Comparison of ENCODE assay signal across 1 mouse cellular context in the genomic region with DNA sequence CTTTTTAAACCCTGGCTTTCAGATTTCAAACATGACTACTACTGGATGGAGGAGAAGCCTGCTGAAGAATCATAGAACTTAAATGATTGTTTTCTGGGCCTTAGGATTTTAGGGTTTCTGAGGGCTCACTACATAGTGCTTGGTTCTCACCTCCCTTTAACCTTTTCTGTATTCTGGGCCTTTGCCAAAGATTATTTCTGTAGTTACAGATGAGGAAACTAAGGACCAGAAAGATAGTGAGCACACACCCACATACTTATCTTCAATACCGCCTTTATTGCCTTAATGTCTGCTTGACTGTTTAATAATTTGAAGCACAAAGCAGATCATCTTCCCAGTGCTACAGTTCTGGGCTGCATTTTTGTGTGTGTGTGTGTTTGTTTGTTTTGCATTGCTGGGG.
TF ChIP-seq lines count a peak whose summit lies in the region.

No protein-coding gene starts in this region.

TF ChIP-seq in MEL, 35 proteins besides CTCF, POLR2A, EP300 and RAD21 (continued from another document):
- TF ChIP-seq ZMIZ1 (IDR thresholded peaks at IDR 0.05; ENCODE audit: low read depth, low read length) (peak; percentile 44), TCF12 (IDR thresholded peaks at IDR 0.05; ENCODE audit: low read depth, low read length) (peak; percentile 92), BHLHE40 (IDR thresholded peaks at IDR 0.05; ENCODE audit: borderline replicate concordance, low read depth, low read length) (peak; percentile 36; the same call in 1 of the 2 replicates), MYC (IDR thresholded peaks at IDR 0.05; ENCODE audit: low read depth, low read length) (0 out of 2 replicates have a peak, but pooled peaks have one; percentile 46)
